ENCODE assay signal across 1 mouse cellular context in the genomic region with DNA sequence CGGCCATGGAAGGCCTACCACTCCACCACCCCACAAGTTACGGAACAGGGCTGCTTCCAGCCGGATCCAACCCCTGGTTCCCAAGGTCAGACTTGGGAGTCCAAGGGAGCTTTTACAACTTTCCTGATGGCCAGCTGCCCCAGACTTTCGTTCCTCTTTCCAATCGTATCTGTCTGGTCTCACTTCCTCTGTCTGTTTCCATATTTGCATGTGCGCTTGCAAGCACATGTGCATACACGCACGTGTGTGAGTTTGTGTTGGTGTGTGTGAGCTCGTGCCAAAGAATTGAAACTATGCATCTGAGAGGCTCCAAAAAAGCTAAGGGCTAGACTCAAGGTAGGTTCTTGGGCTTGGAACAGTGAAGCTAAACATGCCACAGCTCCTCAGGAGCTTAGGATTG.
TF ChIP-seq lines count a peak whose summit lies in the region.

No protein-coding gene starts in this region.

TF ChIP-seq in CH12.LX, 34 proteins besides CTCF, POLR2A, EP300 and RAD21:
- TF ChIP-seq CHD2 (IDR thresholded peaks at IDR 0.05; ENCODE audit: low read length) = peak; percentile 54; the same call in 1 of the 2 replicates
- TF ChIP-seq ZKSCAN1 (IDR thresholded peaks at IDR 0.05; ENCODE audit: borderline replicate concordance, low read depth, low read length) = no peak
- TF ChIP-seq RCOR1 (conservative IDR thresholded peaks at IDR 0.05; ENCODE audit: low read depth, low read length) = peak; percentile 83; the same call in 1 of the 2 replicates
- peak; percentile 82 for TF ChIP-seq IRF4 (IDR thresholded peaks at IDR 0.05; ENCODE audit: low read depth, low read length)
- TF ChIP-seq MAX (IDR thresholded peaks at IDR 0.05; ENCODE audit: low read length) = peak; percentile 98
- TF ChIP-seq MEF2A (IDR thresholded peaks at IDR 0.05; ENCODE audit: borderline replicate concordance, low read depth, low read length) = peak; percentile 48; the same call in 1 of the 2 replicates
- TF ChIP-seq BHLHE40 (IDR thresholded peaks at IDR 0.05; ENCODE audit: low read depth, low read length) = peak; percentile 100
- peak; percentile 98 for TF ChIP-seq MYC (IDR thresholded peaks at IDR 0.05; ENCODE audit: low read depth, low read length)
- TF ChIP-seq TBP (conservative IDR thresholded peaks at IDR 0.05; ENCODE audit: low read depth, low read length) = no peak
- peak; percentile 79 for TF ChIP-seq MXI1 (IDR thresholded peaks at IDR 0.05; ENCODE audit: low read depth, low read length)
- peak; percentile 73 for TF ChIP-seq TCF12 (IDR thresholded peaks at IDR 0.05; ENCODE audit: low read depth, low read length)
- TF ChIP-seq MAZ (IDR thresholded peaks at IDR 0.05; ENCODE audit: low read depth, low read length) = 0 out of 2 replicates have a peak, but pooled peaks have one; percentile 14
- TF ChIP-seq POLR2AphosphoS2 (IDR thresholded peaks at IDR 0.05; ENCODE audit: low read depth, low read length) = no peak
- TF ChIP-seq NRF1 (IDR thresholded peaks at IDR 0.05; ENCODE audit: low read depth, low read length) = 0 out of 2 replicates have a peak, but pooled peaks have one; percentile 11
- no peak for TF ChIP-seq E2F4 (IDR thresholded peaks at IDR 0.05; ENCODE audit: insufficient replicate concordance, low read depth, low read length)
- TF ChIP-seq ETS1 (conservative IDR thresholded peaks at IDR 0.05; ENCODE audit: low read depth, low read length) = peak; percentile 87
- TF ChIP-seq UBTF (IDR thresholded peaks at IDR 0.05; ENCODE audit: low read depth, low read length) = no peak
- TF ChIP-seq SIN3A (IDR thresholded peaks at IDR 0.05; ENCODE audit: low read length) = peak; percentile 65; the same call in 1 of the 2 replicates
